Mouse (Mus musculus): ENCODE data around the gene Gm47841. TPM values are rescaled to one million over a fixed set of nuclear protein-coding genes. Genes with fewer than 3 reads are reported as not detected.

Gm47841 gene
- polyA plus RNA-seq (2015; fragmentation: Nextera tagmentation; extraction: Ambion mirVana): not detected in 2 replicates

- TF ChIP-seq CTCF (IDR thresholded peaks at IDR 0.05; ENCODE audit: low read depth): no peak
- no peak within 1 kb of the TSS for H3K27ac ChIP-seq
- ATAC-seq (replicated peaks; ENCODE audit: low FRiP score, low read depth): 0 out of 2 replicates have a peak, but pooled peaks have one; percentile 3
- WGBS: 2% methylated on average over 23 of the region's 23 CpGs
- peaks cover 18% of the 10 kb centered on the region for H3K27me3 ChIP-seq (ENCODE audit: insufficient read depth, low read length)
- H3K4me3 ChIP-seq (replicated peaks; ENCODE audit: low read depth, low read length): peak within 1 kb of the TSS; percentile 38
- no peaks in the 10 kb centered on the region for H3K36me3 ChIP-seq (ENCODE audit: insufficient read depth, low read length)
- peak within 1 kb of the TSS; percentile 79 for H3K4me2 ChIP-seq (ENCODE audit: low read length)
- H3K9ac ChIP-seq (ENCODE audit: low read depth, low read length): peak within 1 kb of the TSS; percentile 44
- no peaks in the 10 kb centered on the region for H3K9me3 ChIP-seq (replicated peaks; ENCODE audit: low read length)
- DNase-seq (ENCODE audit: low spot score): peak; percentile 42
- peaks cover 14% of the 10 kb centered on the region for H3K4me1 ChIP-seq (replicated peaks; ENCODE audit: insufficient read depth, low read length)
Measured at GRCm38 (mm10) chr15:101047194-101047555, at the start of gene Gm47841. Gm47841 (minus strand) TSS chr15:101047397.

DNA sequence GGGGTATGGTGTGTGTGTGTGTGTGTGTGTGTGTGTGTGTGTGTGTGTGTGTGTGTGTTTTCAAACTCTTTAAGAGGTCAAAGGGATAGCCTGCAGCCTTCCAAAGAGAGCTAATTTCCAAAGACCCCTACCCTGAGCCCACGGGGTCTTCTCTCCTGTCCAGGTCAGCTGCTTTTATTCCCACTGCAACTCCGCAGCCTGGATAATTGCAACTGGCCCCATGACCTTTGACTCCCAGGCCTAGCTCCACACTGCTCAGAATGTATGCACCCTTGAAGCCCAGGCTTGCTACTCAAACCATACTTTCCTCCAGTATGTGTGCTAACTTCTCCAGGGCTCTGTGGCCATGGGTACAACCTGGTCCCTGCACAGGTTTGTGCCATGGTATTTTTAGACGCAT lies 48.2 kb upstream of the Gm47841 start:
- Histone ChIP-seq H3K4me1 (replicated peaks; ENCODE audit: insufficient read depth, low read length) (peaks cover 32% of the 10 kb centered on the region), H3K27me3 (ENCODE audit: insufficient read depth, low read length) (no peaks in the 10 kb centered on the region), H3K9me3 (replicated peaks; ENCODE audit: low read length) (no peaks in the 10 kb centered on the region), H3K4me2 (ENCODE audit: low read length) (no peak overlapping the region), H3K27ac (no peak overlapping the region), H3K9ac (ENCODE audit: low read depth, low read length) (no peak overlapping the region), H3K4me3 (replicated peaks; ENCODE audit: low read depth, low read length) (no peak overlapping the region), H3K36me3 (ENCODE audit: insufficient read depth, low read length) (no peaks in the 10 kb centered on the region)
- ATAC-seq (replicated peaks; ENCODE audit: low FRiP score, low read depth) (no peak), DNase-seq (ENCODE audit: low spot score) (no peak)
- TF ChIP-seq CTCF (IDR thresholded peaks at IDR 0.05; ENCODE audit: low read depth): no peak
- WGBS: 62% methylated on average over 3 of the region's 3 CpGs

- ATAC-seq (replicated peaks; ENCODE audit: low FRiP score, low read depth) (no peak), DNase-seq (ENCODE audit: low spot score) (no peak)
- H3K4me3 ChIP-seq (replicated peaks; ENCODE audit: low read depth, low read length): no peak overlapping the region
- peaks cover 32% of the 10 kb centered on the region for H3K4me1 ChIP-seq (replicated peaks; ENCODE audit: insufficient read depth, low read length)
- H3K9ac ChIP-seq (ENCODE audit: low read depth, low read length): no peak overlapping the region
- no peaks in the 10 kb centered on the region for H3K27me3 ChIP-seq (ENCODE audit: insufficient read depth, low read length)
- no peaks in the 10 kb centered on the region for H3K9me3 ChIP-seq (replicated peaks; ENCODE audit: low read length)
- no peak overlapping the region for H3K4me2 ChIP-seq (ENCODE audit: low read length)
- H3K36me3 ChIP-seq (ENCODE audit: insufficient read depth, low read length): no peaks in the 10 kb centered on the region
- no peak for TF ChIP-seq CTCF (IDR thresholded peaks at IDR 0.05; ENCODE audit: low read depth)
- WGBS: 41% methylated on average over 9 of the region's 9 CpGs
- H3K27ac ChIP-seq: 0 out of 2 replicates have a peak overlapping the region, but pooled peaks have one; percentile 2
Measured at GRCm38 (mm10) chr15:101094979-101095378, 47.8 kb upstream of the Gm47841 start.

- 30% methylated on average over 6 of the region's 6 CpGs for WGBS
- no peak overlapping the region for H3K27ac ChIP-seq
- no peak for ATAC-seq (replicated peaks; ENCODE audit: low FRiP score, low read depth)
Measured at GRCm38 (mm10) chr15:101093988-101094387, 46.8 kb upstream of the Gm47841 start.

GRCm38 (mm10) chr15:101092829-101093648 lies 45.8 kb upstream of the Gm47841 start:
- no peak for TF ChIP-seq CTCF (IDR thresholded peaks at IDR 0.05; ENCODE audit: low read depth)
- Histone ChIP-seq H3K9me3 (replicated peaks; ENCODE audit: low read length) (no peaks in the 10 kb centered on the region), H3K27ac (peak overlapping the region; percentile 71), H3K36me3 (ENCODE audit: insufficient read depth, low read length) (no peaks in the 10 kb centered on the region), H3K27me3 (ENCODE audit: insufficient read depth, low read length) (no peaks in the 10 kb centered on the region), H3K9ac (ENCODE audit: low read depth, low read length) (no peak overlapping the region), H3K4me2 (ENCODE audit: low read length) (peak overlapping the region; percentile 42), H3K4me1 (replicated peaks; ENCODE audit: insufficient read depth, low read length) (peaks cover 28% of the 10 kb centered on the region), H3K4me3 (replicated peaks; ENCODE audit: low read depth, low read length) (no peak overlapping the region)
- ATAC-seq (replicated peaks; ENCODE audit: low FRiP score, low read depth): peak; percentile 90
- peak; percentile 88 for DNase-seq (ENCODE audit: low spot score)
- 15% methylated on average over 25 of the region's 25 CpGs for WGBS

More at GRCm38 (mm10) chr15:101093988-101094387, 46.8 kb upstream of the Gm47841 start:
- no peak overlapping the region for H3K9ac ChIP-seq (ENCODE audit: low read depth, low read length)
- H3K27me3 ChIP-seq (ENCODE audit: insufficient read depth, low read length): no peaks in the 10 kb centered on the region
- no peak for TF ChIP-seq CTCF (IDR thresholded peaks at IDR 0.05; ENCODE audit: low read depth)
- H3K4me2 ChIP-seq (ENCODE audit: low read length): no peak overlapping the region
- no peak for DNase-seq (ENCODE audit: low spot score)
- no peak overlapping the region for H3K4me3 ChIP-seq (replicated peaks; ENCODE audit: low read depth, low read length)
- H3K9me3 ChIP-seq (replicated peaks; ENCODE audit: low read length): no peaks in the 10 kb centered on the region
- H3K4me1 ChIP-seq (replicated peaks; ENCODE audit: insufficient read depth, low read length): peaks cover 32% of the 10 kb centered on the region
- H3K36me3 ChIP-seq (ENCODE audit: insufficient read depth, low read length): no peaks in the 10 kb centered on the region

- Histone ChIP-seq H3K27me3 (ENCODE audit: insufficient read depth, low read length) (no peaks in the 10 kb centered on the region), H3K4me2 (ENCODE audit: low read length) (peak overlapping the region; percentile 42), H3K4me1 (replicated peaks; ENCODE audit: insufficient read depth, low read length) (peaks cover 22% of the 10 kb centered on the region), H3K9me3 (replicated peaks; ENCODE audit: low read length) (no peaks in the 10 kb centered on the region), H3K9ac (ENCODE audit: low read depth, low read length) (no peak overlapping the region), H3K36me3 (ENCODE audit: insufficient read depth, low read length) (no peaks in the 10 kb centered on the region), H3K27ac (peak overlapping the region; percentile 71), H3K4me3 (replicated peaks; ENCODE audit: low read depth, low read length) (no peak overlapping the region)
- WGBS: 28% methylated on average over 14 of the region's 14 CpGs
- ATAC-seq (replicated peaks; ENCODE audit: low FRiP score, low read depth) (peak; percentile 31; the same call in 1 of the 2 replicates), DNase-seq (ENCODE audit: low spot score) (no peak)
- TF ChIP-seq CTCF (IDR thresholded peaks at IDR 0.05; ENCODE audit: low read depth): no peak
Measured at GRCm38 (mm10) chr15:101092121-101092828, 45.1 kb upstream of the Gm47841 start.

All from kidney, postnatal 0 days (tissue).